Mouse (Mus musculus): ENCODE results near the gene Gramd4. TPM values are rescaled to one million over a fixed set of nuclear protein-coding genes. Genes with fewer than 3 reads are reported as not detected.
"Not testable (repeated sequence)": the region's sequence is repeated elsewhere in the genome, so short reads cannot be mapped to it uniquely, and the experiment has no call there.

Gramd4 gene
- total RNA-seq, 2 experiments from 2014 or later, result 11.0 to 12.3 TPM

DNA sequence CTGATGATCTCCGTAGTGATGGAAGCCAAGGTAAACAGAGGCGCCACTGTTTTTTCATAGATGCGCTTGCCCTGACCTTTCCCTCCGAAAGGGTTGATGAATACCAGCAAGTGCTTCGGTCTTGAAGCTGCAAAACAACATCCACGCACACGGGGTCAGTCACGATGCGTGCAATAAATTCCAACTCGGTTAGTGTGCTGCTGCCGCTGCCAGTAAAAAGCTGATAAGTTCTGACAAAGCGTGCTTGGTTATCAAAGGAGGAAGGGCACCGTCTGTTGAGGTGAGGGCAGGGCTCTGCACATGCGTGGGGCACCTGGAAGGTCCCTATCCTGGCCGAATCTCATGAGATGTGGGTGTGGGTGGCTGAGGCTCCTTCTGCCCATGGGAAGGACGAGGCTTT is 101.6 kb downstream of the Gramd4 start:
- no peak for DNase-seq (ENCODE audit: low spot score in 2 of 2)

DNA sequence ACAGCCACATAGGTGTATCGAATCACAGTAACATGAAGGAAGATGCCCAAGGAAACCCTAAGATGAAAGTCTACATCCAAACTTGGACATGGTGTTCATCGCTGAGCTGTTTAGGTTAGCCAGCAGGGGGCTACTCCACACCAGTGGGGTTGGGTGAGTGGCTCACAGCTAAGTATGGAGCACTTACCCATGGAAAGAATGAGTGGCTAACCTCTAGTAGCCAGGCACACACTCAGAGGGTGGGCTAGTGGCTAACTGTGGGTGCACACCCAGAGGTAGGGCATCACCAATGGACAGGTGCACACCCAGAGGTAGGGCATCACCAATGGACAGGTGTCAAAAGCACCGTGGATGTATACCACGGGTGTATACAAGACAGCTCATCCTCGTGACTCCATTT is 102.2 kb downstream of the Gramd4 start:
- DNase-seq (ENCODE audit: low spot score in 2 of 2), result no peak

DNA sequence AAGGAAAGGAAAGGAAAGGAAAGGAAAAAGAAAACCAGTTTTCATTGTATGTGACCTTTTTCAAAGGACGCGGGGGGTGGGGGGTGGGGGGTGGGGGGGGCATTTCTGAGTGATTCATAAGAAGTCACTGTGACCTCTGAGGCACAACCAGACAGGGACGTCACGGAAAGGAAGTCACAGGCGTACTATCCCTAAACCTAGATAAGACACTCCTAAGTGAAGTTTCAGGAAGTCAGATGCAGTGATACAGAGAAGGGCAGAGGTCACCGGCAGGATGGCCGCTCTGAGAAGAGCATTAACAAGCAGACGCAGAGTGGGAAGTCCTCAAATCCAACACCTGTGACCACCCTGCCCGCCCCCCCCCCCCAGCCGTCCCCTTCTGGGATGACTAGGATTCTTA is 103.4 kb downstream of the Gramd4 start:
- no peak for DNase-seq (ENCODE audit: low spot score in 2 of 2)

DNA sequence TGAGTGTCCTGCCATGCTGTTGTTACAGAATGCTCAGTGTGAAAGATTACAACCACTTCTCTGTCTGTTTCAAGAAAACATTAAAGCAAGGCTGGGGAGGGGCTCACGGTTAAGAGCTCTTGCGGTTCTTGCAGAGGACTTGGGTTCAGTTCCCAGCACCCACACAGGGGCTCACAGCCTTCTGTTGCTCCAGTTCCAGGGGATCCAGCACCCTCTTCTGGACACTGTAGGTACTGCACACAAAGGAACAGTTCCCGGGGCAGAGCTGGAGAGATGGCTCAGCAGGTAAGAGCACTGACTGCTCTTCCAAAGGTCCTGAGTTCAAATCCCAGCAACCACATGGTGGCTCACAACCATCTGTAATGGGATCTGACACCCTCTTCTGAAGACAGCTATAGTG is 104.3 kb downstream of the Gramd4 start:
- not testable (repeated sequence) for DNase-seq (ENCODE audit: low spot score in 2 of 2)

DNA sequence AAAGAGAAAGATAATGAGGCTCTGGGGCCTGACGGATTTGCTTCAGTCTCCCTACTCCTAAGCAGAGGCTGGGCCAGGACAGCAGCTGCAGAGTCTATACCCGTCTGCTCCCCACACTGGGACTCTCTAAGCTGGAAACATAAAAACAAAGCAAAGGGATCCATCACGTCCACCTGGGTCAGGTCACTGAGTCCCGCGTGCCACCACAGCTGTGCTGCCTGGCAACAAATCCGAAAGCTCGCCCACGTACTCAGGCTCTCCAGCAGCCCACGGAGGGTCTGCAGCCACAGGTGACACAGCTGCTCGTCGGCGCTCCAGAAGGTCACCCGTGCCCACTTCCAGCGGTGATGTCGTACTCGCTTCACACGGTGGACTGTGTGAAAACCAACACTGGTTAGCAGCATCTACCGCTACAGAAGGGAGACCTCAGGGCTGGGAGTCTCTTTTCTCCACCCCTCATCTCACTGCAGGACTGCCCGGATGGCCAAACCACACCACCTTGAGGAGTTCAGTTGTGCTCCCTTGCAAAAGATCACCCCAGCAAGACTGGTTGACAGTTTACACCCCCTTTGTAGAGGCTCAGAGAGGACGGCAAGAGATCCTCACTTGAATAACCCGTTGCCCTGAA is 107.3 kb downstream of the Gramd4 start:
- no peak for DNase-seq (ENCODE audit: low spot score in 2 of 2)

DNA sequence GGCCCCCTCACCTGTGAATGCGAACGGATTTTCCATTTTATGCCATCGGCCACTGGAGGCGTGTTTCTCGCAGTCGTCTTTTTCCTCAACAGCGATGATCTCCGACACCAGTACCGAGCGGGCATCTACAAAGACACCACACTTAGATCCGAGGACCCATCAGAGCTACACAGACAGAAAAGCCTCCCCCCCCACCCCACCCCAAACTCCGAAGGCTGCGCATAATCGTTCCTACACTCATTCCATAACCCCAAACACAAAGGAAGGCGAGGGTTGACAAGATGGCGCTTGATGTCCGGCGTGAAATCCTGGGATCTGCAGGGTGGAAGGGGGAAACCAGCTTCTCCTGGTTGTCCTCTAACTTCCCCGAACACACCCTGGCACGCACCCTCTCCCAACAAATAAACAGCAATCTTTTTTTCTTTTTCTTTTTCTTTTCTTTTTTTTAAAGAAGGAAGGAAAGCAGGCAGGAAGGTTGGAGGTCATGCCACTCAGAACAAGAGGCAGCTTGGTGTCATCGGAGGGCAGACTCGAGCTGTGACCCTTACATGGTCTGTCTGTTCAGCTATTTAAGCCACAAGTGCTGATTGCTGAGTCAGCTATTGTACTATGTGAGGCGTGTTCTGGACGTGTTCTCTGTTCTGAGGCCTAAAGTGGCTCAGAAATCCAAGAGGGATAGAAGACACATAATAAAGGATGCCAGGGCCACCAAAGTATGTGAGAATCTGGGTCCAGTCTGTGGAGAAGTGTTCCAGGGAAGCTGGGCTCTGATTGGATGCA is 108.5 kb downstream of the Gramd4 start:
- DNase-seq (ENCODE audit: low spot score in 2 of 2), result no peak

DNA sequence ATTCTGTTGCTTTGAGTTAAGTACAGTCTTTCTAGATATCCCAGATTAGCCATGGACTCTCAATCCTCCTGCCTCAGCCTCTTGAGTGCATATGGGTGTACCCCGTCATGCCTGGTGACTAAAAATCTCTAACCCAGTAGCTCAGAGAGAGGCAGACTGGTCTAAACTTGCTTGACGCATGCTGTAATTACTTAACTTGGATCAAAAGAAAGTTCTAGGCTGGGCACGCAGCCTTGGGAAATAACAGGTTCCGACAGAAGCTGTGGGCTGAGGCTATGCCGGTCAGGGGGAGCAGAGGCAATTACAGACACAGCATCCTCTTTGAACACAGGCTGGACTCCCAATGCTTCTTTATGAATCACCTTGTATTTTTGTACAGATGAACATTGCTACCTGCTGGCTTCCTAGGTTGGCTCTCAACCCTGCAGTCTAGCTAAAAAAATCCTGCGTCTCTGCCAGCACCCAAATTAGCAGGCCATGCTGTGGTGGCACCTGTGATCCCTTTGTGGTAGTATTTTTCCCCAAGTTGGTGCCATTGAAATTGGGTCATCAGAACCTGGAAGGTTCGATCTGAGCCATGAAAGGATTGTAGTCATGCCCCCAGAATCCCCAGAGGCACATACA is 109.6 kb downstream of the Gramd4 start:
- DNase-seq (ENCODE audit: low spot score in 2 of 2), result no peak

DNA sequence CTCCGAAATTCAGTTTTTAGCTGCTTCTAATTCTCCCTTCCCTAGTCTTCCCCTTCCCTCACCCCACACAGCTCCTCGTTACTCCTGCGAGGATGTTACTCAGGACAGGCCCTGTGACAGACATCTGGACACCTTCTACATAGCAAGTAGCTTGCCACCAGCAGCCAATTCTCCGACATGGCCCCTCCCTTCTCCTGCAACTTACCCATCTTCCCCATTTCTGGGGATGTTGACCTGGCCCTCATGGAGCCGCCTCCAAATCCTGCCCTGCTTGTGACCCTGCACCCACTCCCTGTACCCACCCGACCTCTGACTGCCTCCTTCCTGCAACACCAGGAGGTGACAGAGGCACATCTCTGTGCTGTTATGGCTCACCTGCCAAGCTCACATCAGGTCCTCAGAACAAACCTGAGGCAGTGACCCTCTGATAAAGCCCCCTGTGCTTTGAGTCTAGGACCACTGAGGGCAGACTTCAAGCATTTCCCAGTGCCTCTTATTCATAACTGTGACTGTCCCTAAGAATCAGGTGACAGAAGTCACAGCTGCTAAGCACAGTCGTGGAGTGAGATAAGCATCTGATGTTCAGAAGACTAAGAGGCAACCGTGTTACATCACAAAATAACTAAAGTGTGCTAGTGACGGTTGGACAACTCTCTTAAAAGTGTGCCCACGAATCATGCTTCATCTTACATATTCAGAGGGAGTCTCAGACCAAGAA is 110.5 kb downstream of the Gramd4 start:
- DNase-seq (ENCODE audit: low spot score in 2 of 2), result no peak

DNA sequence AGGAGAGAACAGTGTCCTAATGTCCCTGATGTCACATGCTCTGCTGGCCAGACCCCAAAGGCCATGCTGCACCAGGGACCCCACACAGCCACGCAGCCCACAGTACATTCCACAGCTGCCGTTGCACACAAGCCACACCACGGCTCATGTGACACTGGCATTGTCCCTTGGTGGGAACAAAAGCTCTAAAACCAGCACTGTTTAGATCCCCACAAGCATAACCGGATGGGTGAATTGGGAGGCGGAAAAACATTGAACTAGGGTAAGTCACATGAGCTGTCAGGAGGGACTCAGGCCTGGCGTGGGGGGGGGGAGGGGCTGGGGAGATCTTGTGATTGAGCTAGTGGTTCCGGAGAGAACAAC is 111.0 kb downstream of the Gramd4 start:
- DNase-seq (ENCODE audit: low spot score in 2 of 2), result no peak

DNA sequence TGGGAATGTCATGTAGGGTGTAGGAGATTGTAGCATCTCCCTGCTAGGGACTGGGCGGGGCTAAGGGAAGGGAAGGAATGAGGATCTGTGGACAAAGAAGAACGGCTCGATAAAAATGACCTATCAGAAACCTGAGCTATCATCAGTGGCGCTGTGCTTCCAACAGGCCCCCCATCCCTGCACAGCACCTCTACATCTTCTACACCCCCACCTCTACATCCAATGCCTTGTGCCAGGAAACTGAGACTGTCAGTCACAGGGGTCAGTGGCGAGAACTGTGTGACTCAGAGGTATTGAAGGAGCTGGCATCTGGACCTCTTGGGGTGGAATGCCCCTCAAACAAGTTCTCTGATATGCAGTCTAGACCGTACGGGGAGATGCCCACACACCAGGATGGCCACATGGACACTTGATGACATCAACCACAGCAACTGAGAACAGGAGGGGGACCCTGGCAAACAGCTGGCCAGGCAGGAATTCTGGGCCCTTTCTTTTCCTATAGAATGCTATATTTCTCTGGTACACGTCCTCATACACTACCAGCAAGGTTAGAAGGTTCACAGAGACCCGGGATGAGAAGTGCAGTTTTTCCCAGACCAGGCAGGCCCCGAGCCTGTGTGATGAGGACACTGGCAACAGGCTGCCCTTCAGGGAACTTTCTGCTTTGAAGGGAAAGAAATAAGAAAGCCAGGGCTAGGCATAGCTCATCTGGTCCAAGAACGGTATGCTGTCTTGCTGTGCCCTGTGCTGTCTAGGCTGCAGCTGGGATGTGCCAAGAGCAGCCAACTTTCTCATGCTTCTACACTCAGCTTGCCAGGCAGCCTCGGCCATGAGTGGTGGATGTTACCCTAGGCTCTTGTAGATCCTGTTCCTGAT is 111.7 kb downstream of the Gramd4 start:
- DNase-seq (ENCODE audit: low spot score in 2 of 2), result no peak

DNA sequence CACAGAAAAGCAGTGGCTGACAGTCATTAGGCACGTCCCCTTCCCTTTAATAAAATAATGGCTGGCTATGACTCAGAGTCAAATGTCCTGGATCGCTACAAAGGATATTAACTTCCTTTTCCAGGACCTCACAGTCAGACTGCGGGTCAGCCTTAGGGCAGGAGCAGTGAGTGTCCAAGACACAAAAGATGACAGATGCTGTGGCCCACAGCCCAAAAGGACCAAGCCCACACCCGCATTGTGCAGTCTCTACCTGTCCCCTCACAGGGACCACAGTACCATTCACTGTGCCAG is 112.3 kb downstream of the Gramd4 start:
- DNase-seq (ENCODE audit: low spot score in 2 of 2), result no peak

DNA sequence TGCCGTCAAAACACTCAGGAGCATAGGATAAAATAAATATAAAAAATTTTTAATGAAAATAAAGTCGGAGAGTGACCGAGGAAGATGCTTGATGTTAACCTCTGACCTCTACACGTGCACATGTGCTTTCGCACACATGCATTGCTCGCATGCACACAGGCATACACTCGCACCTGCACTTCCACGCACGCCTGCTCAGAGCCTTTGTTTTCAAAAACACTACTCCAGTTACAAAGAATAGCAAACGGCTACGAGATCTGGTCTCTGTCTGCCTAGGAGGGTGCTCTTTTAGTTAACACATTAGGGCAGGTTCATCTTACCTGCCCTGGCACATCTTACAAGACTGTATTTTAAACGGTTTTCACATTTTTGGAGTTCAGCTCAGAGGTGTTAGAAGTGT is 113.8 kb downstream of the Gramd4 start:
- no peak for DNase-seq (ENCODE audit: low spot score in 2 of 2)

DNA sequence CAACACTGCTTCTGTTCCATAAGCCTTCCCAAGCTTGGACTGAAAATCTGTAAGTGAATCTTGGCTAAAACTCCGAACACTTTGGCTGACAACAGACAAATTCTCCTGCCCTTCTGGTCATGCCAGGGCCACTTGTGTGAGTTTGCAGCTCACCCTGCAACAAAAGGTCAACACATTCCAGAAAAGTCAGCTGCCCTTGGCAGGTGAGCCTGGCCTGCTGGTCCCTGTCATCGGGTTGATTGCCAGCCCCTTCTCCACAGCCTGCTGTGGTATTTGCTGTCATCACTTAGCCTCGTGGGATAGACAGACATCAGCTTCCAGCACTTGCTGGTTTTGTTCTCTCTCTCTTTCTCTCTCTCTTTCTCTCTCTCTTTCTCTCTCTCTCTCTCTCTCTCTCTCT is 114.6 kb downstream of the Gramd4 start:
- DNase-seq (ENCODE audit: low spot score in 2 of 2), result no peak

DNA sequence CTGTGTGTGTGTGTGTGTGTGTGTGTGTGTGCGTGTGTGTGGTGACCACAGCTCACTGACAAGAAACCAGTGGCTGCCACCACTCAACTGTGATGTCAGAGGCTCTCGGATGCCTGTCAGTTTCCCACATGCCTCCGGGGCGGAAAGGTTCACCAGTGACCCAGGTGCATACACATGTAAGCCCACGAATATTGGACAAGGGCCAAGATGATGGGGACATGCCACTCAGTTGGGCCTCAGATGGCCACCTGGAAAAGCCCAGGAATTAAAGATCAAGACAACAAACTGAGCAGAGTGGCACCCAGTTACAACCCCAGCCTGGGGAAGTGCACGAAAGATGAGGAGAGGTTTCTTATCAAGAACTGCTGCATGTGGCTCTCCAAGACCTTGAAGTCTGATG is 115.0 kb downstream of the Gramd4 start:
- DNase-seq (ENCODE audit: low spot score in 2 of 2), result no peak

DNA sequence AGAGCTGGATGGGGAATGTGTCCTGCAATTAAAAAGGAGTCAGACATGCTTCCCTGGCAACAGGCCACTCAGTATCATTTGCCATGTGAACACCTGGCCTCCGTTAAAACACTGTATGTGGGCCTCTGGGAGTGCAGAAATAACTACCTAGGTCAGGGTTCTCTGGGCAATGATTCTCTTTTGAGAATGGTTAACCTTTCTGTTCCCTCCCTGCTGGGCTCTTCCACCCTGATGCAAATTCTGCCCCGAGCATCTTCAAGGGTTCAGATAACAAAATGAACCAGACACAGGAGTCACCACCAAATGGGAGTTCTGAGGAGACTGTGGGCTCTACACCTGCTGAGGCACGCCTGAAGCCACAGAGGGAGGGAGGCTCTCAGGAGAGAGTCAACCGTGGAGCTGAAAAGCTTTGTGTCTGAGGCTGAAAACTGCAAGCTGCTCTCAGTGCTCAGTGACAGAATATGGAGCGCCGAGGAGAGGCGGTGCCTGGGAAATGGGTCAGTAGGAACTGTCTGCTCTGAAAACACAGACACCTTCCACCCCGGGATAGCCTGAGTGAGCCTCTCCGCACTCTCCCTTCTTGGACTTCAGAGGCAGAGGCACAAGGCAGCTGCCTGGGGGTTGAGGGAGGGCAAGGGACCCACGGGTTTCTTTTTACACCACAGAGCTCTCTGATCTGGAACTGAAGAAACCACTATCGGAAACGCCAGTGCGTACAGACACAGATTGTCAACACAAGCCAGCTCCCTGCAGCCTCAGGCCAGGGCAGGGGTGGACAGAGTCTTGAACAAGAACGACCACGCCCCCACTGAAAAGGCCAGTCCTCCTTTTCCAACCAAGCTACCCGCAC is 115.9 kb downstream of the Gramd4 start:
- no peak for DNase-seq (ENCODE audit: low spot score in 2 of 2)

DNA sequence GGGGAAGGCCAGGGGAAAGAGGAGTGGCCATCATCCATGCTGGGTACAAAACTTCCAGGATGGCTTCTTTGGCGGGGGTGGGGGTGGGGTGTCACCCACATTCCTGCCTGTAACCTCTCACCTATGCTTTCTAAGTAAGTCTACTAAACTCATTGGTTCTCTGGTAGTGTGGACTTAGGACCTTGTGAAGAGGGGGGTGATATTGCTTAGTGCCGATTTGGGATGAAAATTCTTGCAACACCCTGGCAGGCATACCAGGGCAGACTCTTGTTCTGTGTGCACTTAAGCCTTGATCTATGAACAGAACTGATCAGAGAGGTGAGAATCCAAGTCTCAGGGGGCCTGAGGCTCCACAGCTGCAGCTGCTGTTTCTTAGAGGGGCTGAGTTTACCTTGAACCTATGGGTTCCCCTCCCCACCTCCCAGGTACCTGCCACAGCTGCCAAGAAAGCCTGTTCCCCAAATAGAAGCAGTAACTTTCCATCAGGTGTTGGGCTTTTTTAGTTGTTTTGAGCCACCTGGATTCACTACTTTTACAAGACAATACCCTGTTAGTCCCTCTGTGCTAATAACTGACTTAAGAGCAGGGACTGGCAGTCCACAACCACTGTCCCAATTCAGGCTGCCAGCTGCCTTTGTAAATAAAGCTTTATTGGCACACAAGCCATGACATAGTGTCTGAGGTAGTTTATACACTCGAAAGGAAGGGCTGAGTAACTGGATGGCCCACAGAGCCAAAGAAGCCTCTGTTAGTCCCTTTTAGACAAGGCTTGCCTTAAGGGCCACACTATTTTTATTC is 118.0 kb downstream of the Gramd4 start:
- no peak for DNase-seq (ENCODE audit: low spot score in 2 of 2)

DNA sequence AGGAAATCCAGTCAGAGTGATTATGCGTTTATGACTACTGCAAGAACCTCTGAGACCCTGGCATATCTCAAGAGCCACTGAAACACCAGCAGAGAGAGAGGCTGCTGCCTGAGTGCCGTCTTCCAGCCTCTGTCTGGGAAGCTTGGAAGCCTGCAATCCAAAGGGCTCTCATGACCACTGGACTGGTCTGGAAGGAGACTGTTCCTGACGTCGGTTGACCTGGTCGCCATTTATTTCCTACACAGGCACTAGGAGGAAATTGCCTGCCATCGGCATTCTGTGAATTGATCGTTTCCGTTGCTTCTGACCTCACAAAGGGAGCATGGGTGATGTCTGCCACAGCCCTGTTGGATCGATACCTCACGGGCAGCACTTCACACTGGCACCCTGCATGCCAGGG is 118.7 kb downstream of the Gramd4 start:
- DNase-seq (ENCODE audit: low spot score in 2 of 2), result no peak

DNA sequence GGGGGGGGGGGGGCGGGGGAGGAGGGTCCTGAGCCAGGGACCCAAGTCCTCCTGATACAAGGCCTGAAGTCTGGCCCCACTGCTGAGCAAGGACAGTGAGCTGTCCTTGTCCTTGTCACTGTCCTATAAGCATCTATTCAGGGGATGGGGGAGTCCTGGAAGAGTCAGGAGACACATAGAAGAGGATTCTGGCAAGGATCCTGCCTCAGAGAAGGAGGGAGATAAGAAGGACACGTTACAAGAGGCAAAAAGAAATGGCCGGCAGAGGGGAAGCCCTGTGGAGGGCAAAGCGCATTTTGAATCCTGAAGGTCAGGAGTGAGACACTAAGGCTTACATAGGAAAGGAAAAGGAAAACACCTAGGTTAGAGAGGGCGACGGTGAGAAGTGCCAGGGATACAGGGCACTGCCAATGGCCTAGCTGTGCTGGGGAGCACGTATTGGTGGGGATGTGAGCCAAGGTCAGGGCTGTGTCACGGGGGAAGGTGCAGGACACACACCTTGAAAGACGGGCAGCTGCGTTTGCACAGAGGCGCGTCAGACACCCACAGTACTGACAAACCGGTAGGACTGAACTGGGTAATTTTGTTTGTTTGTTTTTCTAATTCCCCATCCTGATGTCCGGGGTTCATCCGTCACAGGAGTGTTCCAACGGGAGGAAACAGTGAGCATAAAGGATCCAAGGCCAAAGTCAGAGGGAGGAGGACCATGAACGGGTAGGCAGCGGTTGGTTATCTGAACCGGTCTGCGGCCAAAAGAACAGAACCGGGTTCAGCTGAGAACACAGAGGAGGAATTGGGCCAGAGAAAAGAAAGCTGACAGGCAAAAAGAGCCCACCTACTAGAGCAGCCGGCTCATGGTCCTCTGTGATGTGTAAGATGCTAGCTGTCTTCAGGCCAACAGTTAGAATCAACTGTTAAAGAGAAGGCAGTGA is 119.5 kb downstream of the Gramd4 start:
- DNase-seq (ENCODE audit: low spot score in 2 of 2), result no peak
